37 mouse cellular contexts compared by ENCODE assay signal in the genomic region with DNA sequence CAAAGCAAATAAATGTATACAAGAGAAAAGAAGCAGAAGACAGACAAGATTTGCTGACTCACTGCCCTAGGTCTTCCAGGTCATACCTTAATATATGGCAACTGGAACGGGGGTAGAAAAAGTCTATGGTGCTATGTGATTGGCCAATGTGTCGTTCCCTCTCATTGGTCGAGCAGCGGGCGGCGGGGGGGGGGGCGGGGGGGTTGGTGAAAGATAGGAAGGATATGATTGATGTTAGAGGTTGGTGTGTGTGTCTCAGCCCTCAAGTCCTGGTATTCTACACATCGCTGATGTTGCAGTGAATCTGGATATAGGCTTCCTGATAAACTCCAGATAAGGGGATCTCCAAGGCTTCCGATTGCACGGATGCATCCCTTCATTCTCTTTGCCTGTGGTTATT. TPM values are rescaled to one million over a fixed set of nuclear protein-coding genes. Genes with fewer than 3 reads are reported as not detected.
"Had no signal": no experiment of that assay in that cellular context is flagged by ENCODE, and none has a peak within 500 bp of the region (broad histone marks: within the 10 kb centered on the region; RNA-seq: fewer than 3 reads in every experiment).

A gene (minus strand): TSS at position 101 of the 400 bp plus-strand sequence.

- H3K9me3 ChIP-seq: heart, embryonic 10.5 days; intestine, embryonic 15.5 days; kidney, embryonic 15.5 days; limb, embryonic 10.5 days; liver, embryonic 13.5 days; liver, embryonic 15.5 days had no signal

- DNase-seq: gastrocnemius, adult 2 months; gastrocnemius, postnatal 10 days; gastrocnemius, postnatal 25 days; heart, adult 18-20 months; heart, postnatal 10 days; heart, postnatal 4 days; kidney, adult 18-20 months; kidney, adult 9 months; kidney, postnatal 14 days; kidney, postnatal 36 days; layer of hippocampus, adult 9-11 months; layer of hippocampus, postnatal 36 days; liver; liver, embryonic 13.5 days had no signal

- H3K4me3 ChIP-seq: gastrocnemius, adult 2 months; heart, embryonic 10.5 days; heart, embryonic 12.5 days; intestine, embryonic 15.5 days; kidney, embryonic 15.5 days; limb, embryonic 10.5 days; limb, embryonic 12.5 days; liver, embryonic 13.5 days; liver, embryonic 15.5 days had no signal

- H3K9ac ChIP-seq: heart, embryonic 12.5 days; hindbrain, embryonic 14.5 days; intestine, embryonic 15.5 days; kidney, embryonic 15.5 days; limb, embryonic 12.5 days; liver, embryonic 13.5 days; liver, embryonic 15.5 days had no signal

- H3K4me2 ChIP-seq: heart, embryonic 12.5 days; hindbrain, embryonic 14.5 days; intestine, embryonic 15.5 days; kidney, embryonic 15.5 days; limb, embryonic 12.5 days; liver, embryonic 11.5 days; liver, embryonic 13.5 days; liver, embryonic 15.5 days had no signal

- H3K36me3 ChIP-seq: heart, embryonic 10.5 days; heart, embryonic 12.5 days; intestine, embryonic 15.5 days; kidney, embryonic 15.5 days; limb, embryonic 10.5 days; limb, embryonic 12.5 days; liver, embryonic 13.5 days; liver, embryonic 15.5 days had no signal

- H3K27me3 ChIP-seq: heart, embryonic 12.5 days; intestine, embryonic 15.5 days; kidney, embryonic 15.5 days; limb, embryonic 12.5 days; liver, embryonic 13.5 days; liver, embryonic 15.5 days had no signal

- ATAC-seq: hindbrain, embryonic 16.5 days; inflammation-experienced regulatory T-cells, adult 6 months; intestine, embryonic 15.5 days; intestine, postnatal 0 days had no signal

- H3K27ac ChIP-seq: gastrocnemius, adult 2 months; heart, embryonic 10.5 days; hindbrain, embryonic 14.5 days; intestine, embryonic 15.5 days; kidney, embryonic 15.5 days; kidney, postnatal 0 days; limb, embryonic 10.5 days; limb, embryonic 12.5 days; liver, embryonic 13.5 days; liver, embryonic 15.5 days had no signal

- H3K4me1 ChIP-seq: heart, embryonic 10.5 days; heart, embryonic 12.5 days; intestine, embryonic 15.5 days; kidney, embryonic 15.5 days; limb, embryonic 10.5 days; limb, embryonic 12.5 days; liver, embryonic 13.5 days; liver, embryonic 15.5 days had no signal

RNA-seq across cellular contexts. Expression of the gene that starts here (rescaled TPM):
- total RNA-seq: gastrocnemius, adult 2 months; gastrocnemius, postnatal 10 days; gastrocnemius, postnatal 25 days; gastrocnemius, postnatal 4 days; granulocyte monocyte progenitor cell, adult 5-6 weeks; heart, adult 18-20 months; heart, adult 8-10 months; heart, postnatal 10 days; heart, postnatal 25 days; heart, postnatal 4 days; layer of hippocampus, postnatal 36 days; left cerebral cortex, adult 18-20 months had no signal
- polyA plus RNA-seq: heart, embryonic 10.5 days; heart, embryonic 12.5 days; heart, embryonic 14.5 days; heart, embryonic 16.5 days; hindbrain, embryonic 11.5 days; hindbrain, embryonic 16.5 days; inflammation-experienced regulatory T-cells, adult 6 months; intestine, postnatal 0 days; kidney, embryonic 15.5 days; kidney, postnatal 0 days; large intestine, adult 2 months; limb, embryonic 14.5 days; liver, embryonic 11.5 days; liver, embryonic 13.5 days; liver, embryonic 15.5 days had no signal
